Mouse (Mus musculus) neural tube, embryonic 13.5 days (tissue): Measurements from ENCODE around the gene Rc3h1. TPM values are rescaled to one million over a fixed set of nuclear protein-coding genes. Genes with fewer than 3 reads are reported as not detected.
"Not testable (repeated sequence)": the region's sequence is repeated elsewhere in the genome, so short reads cannot be mapped to it uniquely, and the experiment has no call there.

Experiments used
- ATAC-seq: fragments of 200-750 bp; cut with Nextera tagmentation; 2 replicates; pipeline ENCODE4 v1.8.0; 2017; ENCODE audit warnings: low read depth, mild to moderate bottlenecking, moderate TSS enrichment, moderate library complexity
- H3K27ac ChIP-seq: fragments of 300-500 bp; sonication (generic); replicated peaks from 2 replicates; pipeline ENCODE4 v1.5.1; 2015; ENCODE audit warnings: moderate library complexity, mild to moderate bottlenecking, inconsistent platforms
- H3K27me3 ChIP-seq: fragments of 300-500 bp; sonication (generic); 2 replicates; pipeline ENCODE4 v1.6.1; 2015; ENCODE audit warnings: mild to moderate bottlenecking, inconsistent platforms
- H3K36me3 ChIP-seq: fragments of 300-500 bp; sonication (generic); 2 replicates; pipeline ENCODE4 v1.6.1; 2015; ENCODE audit warnings: mild to moderate bottlenecking, inconsistent platforms
- H3K4me1 ChIP-seq: fragments of 300-500 bp; sonication (generic); replicated peaks from 2 replicates; pipeline ENCODE4 v1.6.1; 2015; ENCODE audit warnings: inconsistent platforms
- H3K4me2 ChIP-seq: fragments of 300-500 bp; sonication (generic); 2 replicates; pipeline ENCODE4 v1.6.1; 2015; ENCODE audit warnings: inconsistent platforms, mild to moderate bottlenecking, moderate library complexity
- H3K4me3 ChIP-seq: fragments of 300-500 bp; sonication (generic); 2 replicates; pipeline ENCODE4 v1.5.1; 2015; ENCODE audit warnings: mild to moderate bottlenecking, inconsistent platforms
- H3K9ac ChIP-seq: fragments of 300-500 bp; sonication (generic); 2 replicates; pipeline ENCODE4 v1.6.1; 2015; ENCODE audit warnings: moderate library complexity, mild to moderate bottlenecking, inconsistent platforms
- H3K9me3 ChIP-seq: fragments of 300-500 bp; sonication (generic); 2 replicates; pipeline ENCODE4 v1.6.1; 2016; ENCODE audit warnings: inconsistent platforms
- WGBS: fragments of 180-500 bp; shearing (Covaris S2); methylation state at CpG from one replicate; pipeline ENCODE4 v1.1.7; 2015; 5-methylcytosine and 5-hydroxymethylcytosine counted together
- polyA plus RNA-seq: library from polyadenylated mRNA; unstranded; fragments of >200 nt; fragmentation: Nextera tagmentation; extraction: Ambion mirVana; gene quantifications from 2 replicates; pipeline ENCODE4 v1.2.1, GENCODE M21; 2015

Gene Rc3h1
- 6.1 and 6.6 TPM in 2 replicates for polyA plus RNA-seq

GRCm38 (mm10) chr1:160906057-160906557, at the start of gene Rc3h1:
Gene Rc3h1 (plus strand): TSS chr1:160906418.
- no peaks in the 10 kb centered on the region for H3K36me3 ChIP-seq
- ATAC-seq = peak; percentile 97
- WGBS = 0% methylated on average over 45 of the region's 45 CpGs

DNA sequence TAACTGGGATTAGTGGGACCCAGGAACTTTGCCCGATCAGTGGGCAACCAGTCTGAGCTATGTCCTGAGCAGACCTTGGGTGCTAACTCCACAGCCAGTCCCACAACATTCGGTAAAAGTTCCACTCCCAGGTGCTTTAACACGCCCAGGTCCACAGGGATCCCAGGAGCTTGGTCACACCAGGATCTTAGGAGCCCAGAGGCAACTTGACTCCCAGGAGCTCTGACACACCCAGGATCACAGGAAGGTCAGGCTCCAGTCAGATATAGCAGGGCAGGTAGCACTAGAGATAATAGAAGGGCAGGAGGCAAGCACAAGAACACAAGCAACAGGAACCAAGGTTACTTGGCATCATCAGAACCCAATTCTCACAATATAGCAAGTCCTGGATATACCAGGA, 48.1 kb upstream of the Rc3h1 start:
- no peak overlapping the region for H3K9ac ChIP-seq
- H3K4me3 ChIP-seq = no peak overlapping the region
- no peaks in the 10 kb centered on the region for H3K36me3 ChIP-seq
- no peaks in the 10 kb centered on the region for H3K27me3 ChIP-seq
- ATAC-seq = no peak
- H3K27ac ChIP-seq = no peak overlapping the region
- no peak overlapping the region for H3K4me2 ChIP-seq
- no peaks in the 10 kb centered on the region for H3K9me3 ChIP-seq
- H3K4me1 ChIP-seq = no peaks in the 10 kb centered on the region
- WGBS = 90% methylated on average over 3 of the region's 3 CpGs

More at GRCm38 (mm10) chr1:160906057-160906557, at the start of gene Rc3h1:
- Histone ChIP-seq H3K4me3 (peak within 1 kb of the TSS; percentile 98), H3K9me3 (no peaks in the 10 kb centered on the region), H3K4me2 (peak within 1 kb of the TSS; percentile 84), H3K27ac (peak within 1 kb of the TSS; percentile 95), H3K9ac (peak within 1 kb of the TSS; percentile 98), H3K4me1 (peaks cover 24% of the 10 kb centered on the region), H3K27me3 (peaks cover 3% of the 10 kb centered on the region; the same call in 1 of the 2 replicates)

- not testable (repeated sequence) for H3K4me1 ChIP-seq, H3K4me3 ChIP-seq, H3K9me3 ChIP-seq, H3K9ac ChIP-seq, H3K4me2 ChIP-seq, H3K36me3 ChIP-seq, H3K27ac ChIP-seq, ATAC-seq, H3K27me3 ChIP-seq
These were observed 46.3 kb upstream of the Rc3h1 start for GRCm38 (mm10) chr1:160859874-160860273.

- Histone ChIP-seq H3K27me3 (no peaks in the 10 kb centered on the region), H3K4me2 (no peak overlapping the region), H3K9me3 (no peaks in the 10 kb centered on the region), H3K36me3 (no peaks in the 10 kb centered on the region), H3K9ac (no peak overlapping the region), H3K4me1 (no peaks in the 10 kb centered on the region), H3K27ac (no peak overlapping the region), H3K4me3 (no peak overlapping the region)
- ATAC-seq = no peak
- 83% methylated on average over 2 of the region's 2 CpGs for WGBS
These were observed 45.1 kb upstream of the Rc3h1 start for GRCm38 (mm10) chr1:160861142-160861541.

- Histone ChIP-seq H3K9ac (no peak overlapping the region), H3K4me3 (no peak overlapping the region), H3K27ac (no peak overlapping the region), H3K9me3 (no peaks in the 10 kb centered on the region), H3K4me2 (no peak overlapping the region), H3K27me3 (no peaks in the 10 kb centered on the region), H3K36me3 (no peaks in the 10 kb centered on the region), H3K4me1 (no peaks in the 10 kb centered on the region)
- 91% methylated on average over 1 of the region's 1 CpGs for WGBS
- ATAC-seq = no peak
These were observed 44.6 kb upstream of the Rc3h1 start for GRCm38 (mm10) chr1:160861632-160862031.

GRCm38 (mm10) chr1:160863027-160863426, 43.2 kb upstream of the Rc3h1 start:
- Histone ChIP-seq H3K36me3 (no peaks in the 10 kb centered on the region), H3K4me3 (no peak overlapping the region), H3K9me3 (no peaks in the 10 kb centered on the region), H3K4me1 (no peaks in the 10 kb centered on the region), H3K27ac (no peak overlapping the region), H3K9ac (no peak overlapping the region), H3K27me3 (no peaks in the 10 kb centered on the region), H3K4me2 (no peak overlapping the region)
- no peak for ATAC-seq
- 66% methylated on average over 4 of the region's 4 CpGs for WGBS

GRCm38 (mm10) chr1:160874757-160875156, 31.5 kb upstream of the Rc3h1 start:
- Histone ChIP-seq H3K27ac (no peak overlapping the region), H3K4me3 (no peak overlapping the region), H3K4me2 (no peak overlapping the region), H3K36me3 (no peaks in the 10 kb centered on the region), H3K4me1 (no peaks in the 10 kb centered on the region), H3K9me3 (no peaks in the 10 kb centered on the region), H3K27me3 (no peaks in the 10 kb centered on the region), H3K9ac (no peak overlapping the region)
- ATAC-seq = no peak
- WGBS = 88% methylated on average over 1 of the region's 1 CpGs

DNA sequence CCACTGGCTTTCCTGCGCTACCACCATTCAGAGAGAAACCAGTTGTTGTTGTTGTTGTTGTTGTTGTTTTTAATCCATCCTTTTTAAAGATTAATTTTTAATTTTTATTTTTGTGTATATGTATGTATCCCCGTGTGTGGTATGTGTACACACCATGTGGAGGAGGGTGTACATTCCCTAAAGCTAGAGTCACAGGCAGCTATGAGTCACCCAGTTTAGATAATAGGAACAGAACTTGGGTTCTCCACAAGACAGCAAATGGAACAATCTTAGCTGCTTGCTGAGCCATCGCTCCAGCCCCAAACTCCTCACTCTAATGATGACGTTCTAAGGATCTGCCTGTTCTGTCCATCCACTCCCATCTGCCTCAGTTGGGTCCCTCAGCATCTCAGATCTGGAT, 29.2 kb upstream of the Rc3h1 start:
- Histone ChIP-seq H3K4me2 (no peak overlapping the region), H3K9ac (no peak overlapping the region), H3K9me3 (no peaks in the 10 kb centered on the region), H3K27me3 (no peaks in the 10 kb centered on the region), H3K4me1 (no peaks in the 10 kb centered on the region), H3K27ac (no peak overlapping the region), H3K36me3 (no peaks in the 10 kb centered on the region), H3K4me3 (no peak overlapping the region)
- WGBS = 89% methylated on average over 4 of the region's 4 CpGs
- no peak for ATAC-seq

DNA sequence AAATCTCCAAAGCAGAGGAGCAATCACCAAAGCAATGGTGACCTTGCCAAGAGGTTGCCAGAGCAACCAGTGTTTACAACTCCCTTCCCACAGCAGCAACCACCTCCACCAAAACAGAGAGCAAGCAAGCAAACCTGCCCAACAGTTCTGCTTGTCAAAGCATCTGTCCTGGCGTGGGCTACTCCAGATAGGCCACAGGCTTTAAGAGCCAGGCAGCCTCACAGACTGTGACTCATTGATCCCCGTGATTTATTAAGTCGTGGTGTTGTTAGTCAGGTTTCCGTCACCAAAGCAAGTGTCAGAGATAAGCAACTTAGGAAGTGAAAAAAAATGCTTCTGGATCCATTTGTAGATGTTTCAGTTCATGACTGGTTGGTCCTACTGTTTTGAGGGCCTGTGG, 27.7 kb upstream of the Rc3h1 start:
- ATAC-seq = no peak
- Histone ChIP-seq H3K4me2 (no peak overlapping the region), H3K4me1 (no peaks in the 10 kb centered on the region), H3K9me3 (no peaks in the 10 kb centered on the region), H3K9ac (no peak overlapping the region), H3K27ac (no peak overlapping the region), H3K36me3 (no peaks in the 10 kb centered on the region), H3K4me3 (no peak overlapping the region), H3K27me3 (no peaks in the 10 kb centered on the region)
- WGBS = 70% methylated on average over 4 of the region's 4 CpGs

DNA sequence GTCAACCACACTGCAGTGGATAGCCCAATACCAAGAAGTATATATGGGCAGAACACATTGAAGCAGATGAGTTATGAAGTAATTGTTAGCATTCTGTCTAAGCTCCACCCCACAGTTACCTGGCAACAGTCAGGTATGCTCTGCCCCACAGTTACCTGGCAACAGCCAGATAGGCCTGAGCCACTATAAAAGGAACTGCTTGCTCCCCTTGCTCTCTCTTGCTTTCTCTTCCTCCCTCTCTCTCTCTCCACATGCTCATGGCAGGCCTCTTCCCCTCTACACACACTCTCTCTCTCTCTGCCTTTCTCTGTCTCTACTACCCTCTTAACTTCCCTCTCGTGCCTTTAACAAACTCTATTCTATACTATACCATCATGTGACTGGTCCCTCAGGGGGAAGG, 24.8 kb upstream of the Rc3h1 start:
- H3K4me1 ChIP-seq, H3K27me3 ChIP-seq, H3K9me3 ChIP-seq, H3K9ac ChIP-seq, H3K36me3 ChIP-seq, H3K27ac ChIP-seq, H3K4me3 ChIP-seq, H3K4me2 ChIP-seq, ATAC-seq: not testable (repeated sequence)
- WGBS = 87% methylated on average over 1 of the region's 1 CpGs

DNA sequence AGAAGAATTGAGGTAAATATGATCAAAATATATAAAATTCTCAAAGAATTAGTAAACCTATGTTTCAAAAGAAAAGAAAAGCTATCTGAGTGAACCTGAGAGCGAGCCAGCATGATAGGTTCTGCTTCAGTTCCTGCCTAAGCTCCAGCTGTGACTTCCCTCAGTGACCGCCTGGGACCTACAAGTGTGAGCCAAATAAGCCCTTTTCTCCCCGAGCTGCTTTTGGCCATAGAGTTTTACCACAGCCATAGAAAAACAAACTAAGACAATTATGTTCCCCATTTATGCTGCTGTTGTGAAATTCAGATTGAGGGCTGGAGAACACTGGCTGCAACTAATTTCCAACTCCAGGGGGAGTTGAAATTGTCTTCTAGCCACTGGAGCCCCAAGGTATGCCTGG, 24.2 kb upstream of the Rc3h1 start:
- no peak for ATAC-seq
- Histone ChIP-seq H3K4me2 (no peak overlapping the region), H3K9ac (no peak overlapping the region), H3K27me3 (no peaks in the 10 kb centered on the region), H3K27ac (no peak overlapping the region), H3K9me3 (no peaks in the 10 kb centered on the region), H3K36me3 (no peaks in the 10 kb centered on the region), H3K4me3 (no peak overlapping the region), H3K4me1 (no peaks in the 10 kb centered on the region)
- WGBS = 63% methylated on average over 3 of the region's 3 CpGs

DNA sequence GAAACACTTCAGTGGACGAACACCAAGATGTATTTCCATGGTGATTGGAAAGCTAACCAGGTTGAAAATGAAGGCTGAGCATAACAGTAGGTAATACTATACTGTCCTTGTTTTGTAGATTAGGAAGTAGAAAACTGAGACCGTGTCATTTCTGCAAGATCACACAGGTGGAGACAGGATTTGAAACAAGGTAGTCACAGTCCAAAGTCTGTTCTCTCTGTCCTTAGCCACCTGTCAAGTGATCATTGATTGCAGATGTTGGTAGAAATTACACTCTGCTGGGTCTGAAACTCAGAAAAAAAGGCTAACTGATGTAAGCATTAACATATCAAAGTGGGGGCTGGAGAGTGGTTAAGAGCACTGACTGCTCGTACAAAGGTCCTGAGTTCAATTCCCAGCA, 21.9 kb upstream of the Rc3h1 start:
- Histone ChIP-seq H3K27ac (no peak overlapping the region), H3K9me3 (no peaks in the 10 kb centered on the region), H3K36me3 (no peaks in the 10 kb centered on the region), H3K4me3 (no peak overlapping the region), H3K4me1 (no peaks in the 10 kb centered on the region), H3K27me3 (no peaks in the 10 kb centered on the region), H3K9ac (no peak overlapping the region), H3K4me2 (no peak overlapping the region)
- WGBS = 80% methylated on average over 3 of the region's 3 CpGs
- ATAC-seq = no peak

DNA sequence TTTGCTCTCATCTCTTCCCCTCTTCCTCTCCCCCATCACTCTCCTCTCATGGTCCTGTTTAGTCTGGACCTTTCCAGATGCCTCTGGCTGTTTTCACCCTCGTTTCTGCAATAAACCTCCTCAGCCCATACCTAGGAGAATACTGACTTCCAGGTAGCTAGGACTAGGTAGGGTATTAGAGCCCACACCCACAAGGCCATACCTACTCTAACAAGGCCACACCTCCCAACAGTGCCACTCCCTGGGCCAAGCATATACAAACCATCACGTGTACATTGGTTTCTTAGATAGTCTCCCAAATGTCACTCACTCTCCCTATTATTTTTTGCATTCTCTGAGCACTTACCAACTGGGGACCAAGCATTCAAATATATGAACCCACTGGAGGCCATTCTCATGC, 21.2 kb upstream of the Rc3h1 start:
- 60% methylated on average over 2 of the region's 2 CpGs for WGBS

More for the DNA sequence above, 21.2 kb upstream of the Rc3h1 start:
- H3K36me3 ChIP-seq = no peaks in the 10 kb centered on the region
- no peak overlapping the region for H3K27ac ChIP-seq
- no peak for ATAC-seq
- H3K4me3 ChIP-seq = no peak overlapping the region
- no peak overlapping the region for H3K4me2 ChIP-seq
- no peaks in the 10 kb centered on the region for H3K9me3 ChIP-seq
- no peaks in the 10 kb centered on the region for H3K27me3 ChIP-seq
- H3K9ac ChIP-seq = no peak overlapping the region
- H3K4me1 ChIP-seq = no peaks in the 10 kb centered on the region
